Mouse (Mus musculus): ENCODE measurements around the gene Chmp2b.

DNA sequence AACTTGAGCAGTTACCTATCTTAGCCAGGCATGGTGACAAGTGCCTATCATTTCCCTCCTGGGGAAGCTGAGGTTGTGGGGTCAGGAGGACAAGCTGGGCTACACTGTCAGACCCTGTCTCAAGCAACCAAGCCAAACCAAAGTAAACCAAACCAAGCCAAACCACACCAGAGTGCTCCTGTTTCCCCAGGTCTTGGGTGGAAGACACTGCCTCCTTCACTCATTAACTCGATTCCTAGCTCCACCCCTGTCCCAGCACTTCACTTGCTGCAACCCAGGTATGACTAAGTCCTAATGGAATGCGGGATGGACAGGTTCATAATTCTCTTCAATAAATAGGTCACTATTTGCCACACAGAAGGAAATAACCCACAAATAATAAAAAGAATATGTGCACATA is 2.9 kb downstream of the Chmp2b start:
- TF ChIP-seq POLR2A (IDR thresholded peaks at IDR 0.05; ENCODE audit: extremely low read depth, insufficient read depth, low read length) (no peak), CTCF (IDR thresholded peaks at IDR 0.05; ENCODE audit: extremely low read depth, insufficient read depth, low read length) (no peak)
